8 mouse cellular contexts compared by ENCODE assay signal in genomic region chr8:127534789-127535188, GRCm38 (mm10).
DNase-seq lines count a peak whose midpoint lies in the region; ATAC-seq and TF ChIP-seq lines count a peak whose summit lies in the region.

No protein-coding gene starts in this region.

- H3K4me2 ChIP-seq in limb, embryonic 14.5 days (replicated peaks; ENCODE audit: low read depth, low read length, severe bottlenecking), result no peak overlapping the region
- H3K4me2 ChIP-seq in stomach, postnatal 0 days (replicated peaks; ENCODE audit: low read depth), result no peak overlapping the region

- no peak for TF ChIP-seq EP300 in stomach, postnatal 0 days (optimal IDR thresholded peaks at IDR 0.05)

- H3K9me3 ChIP-seq in limb, embryonic 14.5 days (ENCODE audit: control insufficient read depth, low read length), result no peaks in the 10 kb centered on the region
- no peaks in the 10 kb centered on the region for H3K9me3 ChIP-seq in limb, embryonic 10.5 days (replicated peaks)
- H3K9me3 ChIP-seq in stomach, postnatal 0 days (ENCODE audit: control insufficient read depth, low read length), result no peaks in the 10 kb centered on the region

- no peaks in the 10 kb centered on the region for H3K27me3 ChIP-seq in limb, embryonic 14.5 days (ENCODE audit: control insufficient read depth, insufficient read depth, low read length)
- no peaks in the 10 kb centered on the region for H3K27me3 ChIP-seq in limb, embryonic 10.5 days (ENCODE audit: low read depth, poor library complexity, severe bottlenecking)
- H3K27me3 ChIP-seq in stomach, postnatal 0 days (ENCODE audit: control insufficient read depth, insufficient read depth, low read length), result no peaks in the 10 kb centered on the region

- 0 out of 2 replicates have a peak overlapping the region, but pooled peaks have one; percentile 13 for H3K27ac ChIP-seq in limb, embryonic 14.5 days (replicated peaks; ENCODE audit: low read depth, low read length)
- no peak overlapping the region for H3K27ac ChIP-seq in limb, embryonic 10.5 days
- no peak overlapping the region for H3K27ac ChIP-seq in stomach, postnatal 0 days (replicated peaks)

- 74% methylated on average over 3 of the region's 3 CpGs for WGBS in limb, embryonic 14.5 days
- WGBS in limb, embryonic 10.5 days, result 85% methylated on average over 3 of the region's 3 CpGs
- 49% methylated on average over 3 of the region's 3 CpGs for WGBS in stomach, postnatal 0 days

- H3K4me1 ChIP-seq in limb, embryonic 14.5 days (ENCODE audit: control insufficient read depth, insufficient read depth, low read length), result no peaks in the 10 kb centered on the region
- H3K4me1 ChIP-seq in limb, embryonic 10.5 days, result no peaks in the 10 kb centered on the region
- H3K4me1 ChIP-seq in stomach, postnatal 0 days (replicated peaks; ENCODE audit: control insufficient read depth, insufficient read depth), result no peaks in the 10 kb centered on the region

- TF ChIP-seq CTCF in stomach, postnatal 0 days (IDR thresholded peaks at IDR 0.05; ENCODE audit: low read depth), result no peak

- no peak for TF ChIP-seq POLR2A in limb, embryonic 14.5 days (IDR thresholded peaks at IDR 0.05; ENCODE audit: borderline replicate concordance, extremely low read depth, insufficient read depth, insufficient read length)

- peak; percentile 54 to 67 for DNase-seq in cerebellum, postnatal 10 days
- no peak for DNase-seq in cerebellum, postnatal 36 days
- DNase-seq in limb, embryonic 14.5 days (ENCODE audit: low spot score), result no peak
- no peak for DNase-seq in limb, embryonic 10.5 days (ENCODE audit: low spot score)
- peak; percentile 16 to 51 for DNase-seq in layer of hippocampus, postnatal 14 days (ENCODE audit: low spot score in 2 of 2)
- DNase-seq in right cerebral cortex, adult 18-20 months, result peak; percentile 36
- no peak for DNase-seq in stomach, postnatal 0 days (ENCODE audit: low spot score)

- no peaks in the 10 kb centered on the region for H3K36me3 ChIP-seq in limb, embryonic 14.5 days (ENCODE audit: control insufficient read depth, insufficient read depth, low read length)
- no peaks in the 10 kb centered on the region for H3K36me3 ChIP-seq in limb, embryonic 10.5 days
- no peaks in the 10 kb centered on the region for H3K36me3 ChIP-seq in stomach, postnatal 0 days (ENCODE audit: control insufficient read depth, insufficient read depth, low read length)

- H3K9ac ChIP-seq in limb, embryonic 14.5 days (ENCODE audit: low read depth, low read length, severe bottlenecking), result no peak overlapping the region
- no peak overlapping the region for H3K9ac ChIP-seq in stomach, postnatal 0 days (ENCODE audit: low read length)

- no peak for ATAC-seq in limb, embryonic 14.5 days (ENCODE audit: low FRiP score, low read depth)
- ATAC-seq in megakaryocyte-erythroid progenitor cell, adult 5-6 weeks (replicated peaks; ENCODE audit: low FRiP score, low TSS enrichment, poor library complexity, severe bottlenecking), result no peak
- ATAC-seq in stomach, postnatal 0 days (ENCODE audit: low FRiP score, low TSS enrichment), result no peak

- H3K4me3 ChIP-seq in limb, embryonic 14.5 days (replicated peaks; ENCODE audit: low read length), result no peak overlapping the region
- H3K4me3 ChIP-seq in limb, embryonic 10.5 days, result no peak overlapping the region
- H3K4me3 ChIP-seq in stomach, postnatal 0 days (ENCODE audit: low read depth, low read length), result no peak overlapping the region

Comparison
In these comparisons a context has a peak if more than half of its experiments do, and no peak if none do; other contexts are left out.
1. DNase-seq: peak in cerebellum, postnatal 10 days (2 of 2), layer of hippocampus, postnatal 14 days (2 of 2) and right cerebral cortex, adult 18-20 months (single experiment); none in cerebellum, postnatal 36 days (0 of 2), limb, embryonic 14.5 days (single experiment), limb, embryonic 10.5 days (single experiment) and stomach, postnatal 0 days (single experiment).